Mouse (Mus musculus): Measurements from ENCODE around the gene Usp50. TPM values are rescaled to one million over a fixed set of nuclear protein-coding genes. Genes with fewer than 3 reads are reported as not detected.
A peak's percentile ranks its signal among the peaks of the same experiment; 100 is the strongest.

Usp50 gene
- polyA plus RNA-seq, 1 experiment from 2014 or later: 1.9 TPM

DNA sequence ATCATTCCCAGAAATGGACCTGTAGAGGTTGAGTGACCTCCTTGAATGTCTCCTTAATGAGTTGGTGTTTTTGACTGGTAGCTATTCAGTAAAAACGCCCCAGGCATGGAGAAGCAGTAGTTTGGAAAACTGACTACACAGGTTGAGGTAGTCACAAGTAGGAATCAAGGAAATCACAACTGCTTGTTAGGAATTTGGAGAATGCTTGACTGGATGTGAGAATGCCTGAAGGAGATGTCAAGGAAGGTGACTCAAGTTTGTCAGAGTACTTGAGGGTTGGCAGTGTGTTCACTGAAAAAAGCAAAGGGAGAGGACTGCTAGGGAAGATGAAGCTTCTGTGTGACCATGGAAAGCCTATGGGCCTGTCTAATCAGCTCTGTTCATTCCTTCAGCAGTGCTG lies 105.9 kb downstream of the Usp50 start:
- Histone ChIP-seq H3K4me2 (ENCODE audit: low read length) (no peak overlapping the region), H3K27ac (ENCODE audit: low read length) (no peak overlapping the region), H3K9ac (ENCODE audit: low read depth, low read length) (no peak overlapping the region), H3K36me3 (ENCODE audit: control insufficient read depth, insufficient read depth, low read length) (no peaks in the 10 kb centered on the region; the same call in 1 of the 2 replicates), H3K27me3 (ENCODE audit: control insufficient read depth, insufficient read depth, low read depth, low read length) (no peaks in the 10 kb centered on the region), H3K4me3 (ENCODE audit: low read depth, low read length) (no peak overlapping the region), H3K9me3 (replicated peaks; ENCODE audit: control insufficient read depth, low read length, poor library complexity, severe bottlenecking) (0 out of 2 replicates have a peak, but pooled peaks cover 3% of the 10 kb centered on the region), H3K4me1 (ENCODE audit: control insufficient read depth, insufficient read depth, low read length) (peaks cover 31% of the 10 kb centered on the region)
- WGBS: 98% methylated on average over 1 of the region's 1 CpGs
- no peak for ATAC-seq

DNA sequence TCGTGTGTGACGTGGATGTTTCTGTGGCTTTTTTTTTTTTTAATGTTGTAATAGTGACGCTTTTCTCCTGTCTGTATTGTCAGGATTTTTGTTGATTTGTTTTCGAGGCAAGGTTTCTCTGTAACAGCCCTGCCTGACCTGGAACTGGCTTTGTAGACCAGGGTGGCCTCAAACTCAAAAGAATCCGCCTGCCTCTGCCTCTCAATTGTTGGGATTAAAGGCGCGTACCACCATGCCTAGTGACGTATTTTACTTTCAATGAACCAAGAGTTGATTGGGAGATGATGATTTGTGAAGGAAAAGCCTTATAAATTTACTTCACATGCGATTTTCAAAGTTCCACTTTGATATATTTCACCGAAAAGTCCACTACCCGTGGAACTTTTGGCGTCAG lies 107.2 kb downstream of the Usp50 start, which contains the start of gene Gabpb1:
Gene Gabpb1 (minus strand): TSS at position 216 of the 394 bp plus-strand sequence.
- ATAC-seq: no peak
- H3K4me1 ChIP-seq (ENCODE audit: control insufficient read depth, insufficient read depth, low read length): peaks cover 40% of the 10 kb centered on the region
- WGBS: 24% methylated on average over 12 of the region's 12 CpGs

DNA sequence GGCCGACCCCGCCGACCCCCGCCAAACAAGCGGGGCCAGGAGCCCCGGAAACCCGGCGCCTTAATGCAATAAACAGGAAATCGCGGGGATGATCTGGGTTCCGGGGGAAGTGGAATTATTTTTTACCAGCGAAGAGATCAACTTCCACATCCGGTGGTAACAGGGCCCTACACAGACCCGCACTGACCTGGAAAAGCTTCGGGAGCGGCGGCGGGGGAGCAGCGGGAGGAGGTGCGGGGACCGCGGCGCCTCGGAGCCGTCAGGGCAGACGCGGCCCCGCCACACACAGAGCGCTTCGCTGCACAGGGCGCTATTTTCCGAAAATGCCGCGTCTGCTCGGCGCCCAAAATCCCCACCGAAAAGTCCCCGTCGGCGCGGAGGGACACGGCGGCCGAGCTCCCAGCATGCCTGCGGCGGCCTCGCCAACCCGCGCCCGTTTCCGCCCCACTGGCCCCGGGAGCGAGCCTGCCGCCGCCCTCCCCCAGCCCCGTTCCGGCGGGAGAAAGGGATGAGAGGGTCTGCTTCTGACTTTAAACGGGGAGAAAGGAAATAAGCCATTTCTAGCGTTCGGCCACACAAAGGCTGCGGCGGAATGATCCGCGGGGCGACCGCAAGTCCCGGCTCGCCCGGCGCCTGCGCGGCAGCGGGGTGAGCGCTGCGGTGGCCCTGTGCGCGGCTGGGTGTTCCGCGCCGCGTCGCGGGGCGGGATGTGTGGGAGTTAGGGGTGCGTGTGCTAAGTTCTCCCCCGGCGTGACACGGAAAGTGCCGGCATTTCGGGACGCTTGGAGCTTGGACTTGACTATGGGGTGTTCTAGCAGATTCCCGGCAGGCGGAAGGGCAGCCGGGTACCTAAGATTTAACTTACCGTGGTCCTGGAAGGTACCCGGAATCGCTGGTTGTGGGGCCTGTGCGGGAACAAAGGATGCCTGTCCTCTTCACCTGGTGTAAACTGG lies 107.8 kb downstream of the Usp50 start:
- H3K4me2 ChIP-seq (ENCODE audit: low read length): peak overlapping the region; percentile 75
- no peaks in the 10 kb centered on the region; the same call in 1 of the 2 replicates for H3K36me3 ChIP-seq (ENCODE audit: control insufficient read depth, insufficient read depth, low read length)
- H3K4me1 ChIP-seq (ENCODE audit: control insufficient read depth, insufficient read depth, low read length): peaks cover 40% of the 10 kb centered on the region
- peak overlapping the region; percentile 91 for H3K4me3 ChIP-seq (ENCODE audit: low read depth, low read length)
- H3K9me3 ChIP-seq (replicated peaks; ENCODE audit: control insufficient read depth, low read length, poor library complexity, severe bottlenecking): 0 out of 2 replicates have a peak, but pooled peaks cover 2% of the 10 kb centered on the region
- WGBS: under 1% methylated on average over 99 of the region's 99 CpGs
- no peaks in the 10 kb centered on the region for H3K27me3 ChIP-seq (ENCODE audit: control insufficient read depth, insufficient read depth, low read depth, low read length)
- peak; percentile 96 for ATAC-seq
- peak overlapping the region; percentile 93 for H3K9ac ChIP-seq (ENCODE audit: low read depth, low read length)
- peak overlapping the region; percentile 100 for H3K27ac ChIP-seq (ENCODE audit: low read length)

More for the DNA sequence above, 107.2 kb downstream of the Usp50 start, which contains the start of gene Gabpb1:
- H3K27me3 ChIP-seq (ENCODE audit: control insufficient read depth, insufficient read depth, low read depth, low read length): no peaks in the 10 kb centered on the region
- peak within 1 kb of the TSS; percentile 100 for H3K27ac ChIP-seq (ENCODE audit: low read length)
- H3K9me3 ChIP-seq (replicated peaks; ENCODE audit: control insufficient read depth, low read length, poor library complexity, severe bottlenecking): 0 out of 2 replicates have a peak, but pooled peaks cover 3% of the 10 kb centered on the region
- peak within 1 kb of the TSS; percentile 93 for H3K9ac ChIP-seq (ENCODE audit: low read depth, low read length)
- H3K4me3 ChIP-seq (ENCODE audit: low read depth, low read length): peak within 1 kb of the TSS; percentile 91
- H3K36me3 ChIP-seq (ENCODE audit: control insufficient read depth, insufficient read depth, low read length): no peaks in the 10 kb centered on the region; the same call in 1 of the 2 replicates
- H3K4me2 ChIP-seq (ENCODE audit: low read length): peak within 1 kb of the TSS; percentile 75

DNA sequence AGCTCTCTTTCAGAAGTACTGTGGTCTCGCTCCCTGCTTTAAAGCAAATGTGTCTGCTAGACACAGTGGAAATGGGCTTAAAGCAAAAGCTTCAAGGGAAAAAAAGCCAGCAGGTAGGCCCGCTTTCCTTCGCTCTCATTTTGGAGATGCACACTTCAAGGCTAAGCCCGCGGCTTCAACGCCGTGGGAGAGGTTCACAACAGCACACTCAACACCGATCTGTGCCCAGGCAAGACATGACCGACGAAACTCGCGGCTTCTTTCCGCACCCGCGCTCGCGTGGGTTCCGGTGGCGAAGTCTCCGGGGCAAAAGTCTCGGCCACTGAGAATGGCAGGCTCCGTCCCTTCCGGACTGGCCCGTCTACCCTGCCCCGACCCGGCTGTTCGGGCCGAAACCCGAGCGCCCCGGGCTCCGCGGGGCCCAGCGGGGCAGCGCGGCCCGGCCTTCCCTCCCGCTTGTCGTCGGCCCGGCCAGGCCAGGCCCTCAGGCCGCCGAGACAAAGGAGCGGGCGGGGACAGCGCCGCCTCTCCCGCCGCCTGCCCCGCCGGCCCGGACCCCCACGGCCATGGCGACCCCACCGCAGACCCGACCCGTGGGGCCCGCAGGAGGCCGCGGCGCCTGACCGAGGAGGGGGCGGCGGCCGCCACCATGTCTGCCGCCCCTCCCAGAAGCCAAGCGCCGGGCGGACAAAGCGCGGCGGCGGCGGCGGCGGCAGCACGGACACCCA lies 108.7 kb downstream of the Usp50 start:
- no peaks in the 10 kb centered on the region for H3K9me3 ChIP-seq (replicated peaks; ENCODE audit: control insufficient read depth, low read length, poor library complexity, severe bottlenecking)
- H3K27ac ChIP-seq (ENCODE audit: low read length): peak overlapping the region; percentile 100
- H3K4me1 ChIP-seq (ENCODE audit: control insufficient read depth, insufficient read depth, low read length): peaks cover 40% of the 10 kb centered on the region
- peak overlapping the region; percentile 91 for H3K4me2 ChIP-seq (ENCODE audit: low read length)
- peak overlapping the region; percentile 93 for H3K9ac ChIP-seq (ENCODE audit: low read depth, low read length)
- under 1% methylated on average over 68 of the region's 77 CpGs for WGBS
- H3K27me3 ChIP-seq (ENCODE audit: control insufficient read depth, insufficient read depth, low read depth, low read length): no peaks in the 10 kb centered on the region
- H3K4me3 ChIP-seq (ENCODE audit: low read depth, low read length): peak overlapping the region; percentile 91
- peak; percentile 70 for ATAC-seq
- no peaks in the 10 kb centered on the region; the same call in 1 of the 2 replicates for H3K36me3 ChIP-seq (ENCODE audit: control insufficient read depth, insufficient read depth, low read length)

DNA sequence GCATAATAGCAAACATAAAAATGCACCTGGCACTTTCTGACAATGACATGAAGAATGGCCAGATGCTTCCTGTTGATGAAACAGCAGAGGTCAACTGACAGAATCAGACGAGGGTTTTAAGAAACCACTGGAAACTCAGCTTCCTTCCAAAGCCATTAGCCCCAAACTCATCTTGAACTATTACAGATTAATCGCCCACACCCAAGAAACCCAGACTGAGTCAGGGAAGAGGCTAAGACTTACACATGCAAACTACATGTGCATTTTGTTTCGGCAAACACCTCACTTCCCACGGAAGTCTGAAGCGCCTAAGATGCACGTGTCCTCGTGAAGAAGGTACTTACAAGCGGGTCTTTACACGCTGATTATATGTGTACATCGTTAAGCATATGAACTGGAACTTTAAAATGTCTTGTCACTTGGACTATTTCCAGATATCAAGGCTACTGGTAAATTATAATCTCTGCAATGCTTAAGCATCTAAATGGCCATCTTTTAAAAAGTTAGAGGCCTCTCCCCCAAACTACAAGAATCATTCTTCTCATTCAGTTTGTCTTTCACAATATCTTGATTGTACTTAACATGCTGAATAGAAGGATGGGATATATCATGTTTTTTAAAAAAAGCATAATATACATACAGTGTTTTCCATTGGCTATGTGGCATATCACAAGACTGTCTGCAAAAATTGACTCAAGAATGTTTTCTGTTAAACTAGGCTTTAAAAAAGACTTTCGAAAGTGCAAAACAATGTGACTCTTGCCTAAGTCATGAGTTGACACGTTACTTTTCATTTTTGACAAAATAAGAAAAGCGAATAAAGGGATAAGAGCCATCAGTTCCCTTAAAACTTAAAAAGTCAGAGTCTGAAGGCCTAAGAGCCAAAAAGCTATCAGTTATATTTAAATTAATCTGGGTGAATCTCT lies 109.7 kb downstream of the Usp50 start:
- Histone ChIP-seq H3K4me2 (ENCODE audit: low read length) (peak overlapping the region; percentile 91), H3K4me3 (ENCODE audit: low read depth, low read length) (peak overlapping the region; percentile 91), H3K9me3 (replicated peaks; ENCODE audit: control insufficient read depth, low read length, poor library complexity, severe bottlenecking) (no peaks in the 10 kb centered on the region), H3K9ac (ENCODE audit: low read depth, low read length) (peak overlapping the region; percentile 93), H3K27me3 (ENCODE audit: control insufficient read depth, insufficient read depth, low read depth, low read length) (no peaks in the 10 kb centered on the region), H3K4me1 (ENCODE audit: control insufficient read depth, insufficient read depth, low read length) (peaks cover 40% of the 10 kb centered on the region), H3K27ac (ENCODE audit: low read length) (peak overlapping the region; percentile 100; the same call in 1 of the 2 replicates), H3K36me3 (ENCODE audit: control insufficient read depth, insufficient read depth, low read length) (no peaks in the 10 kb centered on the region)
- no peak for ATAC-seq
- 66% methylated on average over 13 of the region's 13 CpGs for WGBS

GRCm38 (mm10) chr2:126668621-126669252 lies 114.5 kb downstream of the Usp50 start:
- no peak for ATAC-seq
- H3K27ac ChIP-seq (ENCODE audit: low read length): no peak overlapping the region
- no peak overlapping the region for H3K4me3 ChIP-seq (ENCODE audit: low read depth, low read length)
- H3K9me3 ChIP-seq (replicated peaks; ENCODE audit: control insufficient read depth, low read length, poor library complexity, severe bottlenecking): no peaks in the 10 kb centered on the region
- H3K27me3 ChIP-seq (ENCODE audit: control insufficient read depth, insufficient read depth, low read depth, low read length): no peaks in the 10 kb centered on the region
- H3K36me3 ChIP-seq (ENCODE audit: control insufficient read depth, insufficient read depth, low read length): no peaks in the 10 kb centered on the region
- no peak overlapping the region for H3K9ac ChIP-seq (ENCODE audit: low read depth, low read length)
- 91% methylated on average over 5 of the region's 5 CpGs for WGBS
- no peak overlapping the region for H3K4me2 ChIP-seq (ENCODE audit: low read length)
- peaks cover 23% of the 10 kb centered on the region for H3K4me1 ChIP-seq (ENCODE audit: control insufficient read depth, insufficient read depth, low read length)

DNA sequence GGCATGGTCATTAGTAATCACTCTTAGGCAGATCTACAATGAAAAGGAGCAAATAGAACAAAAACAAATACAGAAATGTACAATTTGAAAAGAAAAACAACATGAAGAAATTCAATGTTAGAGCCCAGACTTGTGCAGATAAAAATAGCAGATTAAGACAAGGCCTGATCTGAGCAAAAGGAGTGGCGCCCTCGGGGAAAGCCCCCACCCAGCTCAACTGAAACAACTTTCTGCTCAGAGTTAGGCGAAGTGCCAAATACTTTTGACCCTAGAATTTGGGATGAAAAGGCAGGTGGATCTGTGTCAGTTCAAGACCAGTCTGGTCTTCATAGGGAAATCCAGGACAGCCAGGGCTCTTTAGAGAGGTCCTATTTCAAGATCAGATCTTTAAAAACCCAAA lies 117.3 kb downstream of the Usp50 start:
- Histone ChIP-seq H3K27me3 (ENCODE audit: control insufficient read depth, insufficient read depth, low read depth, low read length) (no peaks in the 10 kb centered on the region), H3K4me2 (ENCODE audit: low read length) (no peak overlapping the region), H3K9me3 (replicated peaks; ENCODE audit: control insufficient read depth, low read length, poor library complexity, severe bottlenecking) (no peaks in the 10 kb centered on the region), H3K36me3 (ENCODE audit: control insufficient read depth, insufficient read depth, low read length) (no peaks in the 10 kb centered on the region), H3K4me1 (ENCODE audit: control insufficient read depth, insufficient read depth, low read length) (no peaks in the 10 kb centered on the region), H3K27ac (ENCODE audit: low read length) (no peak overlapping the region), H3K9ac (ENCODE audit: low read depth, low read length) (no peak overlapping the region), H3K4me3 (ENCODE audit: low read depth, low read length) (no peak overlapping the region)
- ATAC-seq: no peak
- 85% methylated on average over 3 of the region's 3 CpGs for WGBS

GRCm38 (mm10) chr2:126663481-126663880 lies 119.8 kb downstream of the Usp50 start:
- H3K4me1 ChIP-seq (ENCODE audit: control insufficient read depth, insufficient read depth, low read length): no peaks in the 10 kb centered on the region
- H3K4me2 ChIP-seq (ENCODE audit: low read length): no peak overlapping the region
- no peak overlapping the region for H3K4me3 ChIP-seq (ENCODE audit: low read depth, low read length)
- no peak for ATAC-seq
- 61% methylated on average over 4 of the region's 4 CpGs for WGBS
- no peaks in the 10 kb centered on the region for H3K9me3 ChIP-seq (replicated peaks; ENCODE audit: control insufficient read depth, low read length, poor library complexity, severe bottlenecking)
- no peak overlapping the region for H3K27ac ChIP-seq (ENCODE audit: low read length)
- H3K36me3 ChIP-seq (ENCODE audit: control insufficient read depth, insufficient read depth, low read length): no peaks in the 10 kb centered on the region
- H3K9ac ChIP-seq (ENCODE audit: low read depth, low read length): no peak overlapping the region
- no peaks in the 10 kb centered on the region for H3K27me3 ChIP-seq (ENCODE audit: control insufficient read depth, insufficient read depth, low read depth, low read length)

All from midbrain, embryonic 16.5 days (tissue).